Mouse (Mus musculus) kidney, embryonic 15.5 days (tissue): ENCODE results near the gene Tspan9. TPM values are rescaled to one million over a fixed set of nuclear protein-coding genes. Genes with fewer than 3 reads are reported as not detected.
A peak's percentile ranks its signal among the peaks of the same experiment; 100 is the strongest.

Experiments used
- ATAC-seq: fragments of 200-750 bp; cut with Nextera tagmentation; replicated peaks from 2 replicates; pipeline ENCODE4 v1.8.0; 2017; ENCODE audit warnings: moderate TSS enrichment; ENCODE audit not compliant: low FRiP score
- H3K27ac ChIP-seq: fragments of 300-500 bp; sonication (generic); 2 replicates; pipeline ENCODE4 v1.5.1; 2015; ENCODE audit warnings: mild to moderate bottlenecking, inconsistent platforms
- H3K27me3 ChIP-seq: fragments of 300-500 bp; sonication (generic); 2 replicates; pipeline ENCODE4 v1.6.1; 2015; ENCODE audit warnings: inconsistent platforms
- H3K36me3 ChIP-seq: fragments of 300-500 bp; sonication (generic); 2 replicates; pipeline ENCODE4 v1.6.1; 2015; ENCODE audit warnings: inconsistent platforms
- H3K4me1 ChIP-seq: fragments of 300-500 bp; sonication (generic); 2 replicates; pipeline ENCODE4 v1.6.1; 2015; ENCODE audit warnings: inconsistent platforms
- H3K4me2 ChIP-seq: fragments of 300-500 bp; sonication (generic); 2 replicates; pipeline ENCODE4 v1.6.1; 2015; ENCODE audit warnings: moderate library complexity, mild to moderate bottlenecking, inconsistent platforms
- H3K4me3 ChIP-seq: fragments of 300-500 bp; sonication (generic); replicated peaks from 2 replicates; pipeline ENCODE4 v1.5.1; 2015; ENCODE audit warnings: mild to moderate bottlenecking, inconsistent platforms
- H3K9ac ChIP-seq: fragments of 300-500 bp; sonication (generic); 2 replicates; pipeline ENCODE4 v1.6.1; 2015; ENCODE audit warnings: mild to moderate bottlenecking, inconsistent platforms
- H3K9me3 ChIP-seq: fragments of 300-500 bp; sonication (generic); replicated peaks from 2 replicates; pipeline ENCODE4 v1.6.1; 2016; ENCODE audit warnings: inconsistent platforms
- WGBS: fragments of 180-500 bp; shearing (Covaris S2); methylation state at CpG from one replicate; pipeline ENCODE4 v1.1.7; 2015; ENCODE audit warnings: mixed read lengths; 5-methylcytosine and 5-hydroxymethylcytosine counted together
- polyA plus RNA-seq: library from polyadenylated mRNA; unstranded; fragments of >200 nt; fragmentation: Nextera tagmentation; extraction: Ambion mirVana; gene quantifications from 2 replicates; pipeline ENCODE4 v1.2.1, GENCODE M21; 2015

Tspan9 gene
- polyA plus RNA-seq, 1 experiment from 2014 or later: 121 TPM

- Histone ChIP-seq H3K4me1 (peaks cover 59% of the 10 kb centered on the region), H3K9me3 (no peaks in the 10 kb centered on the region)
- WGBS: 83% methylated on average over 6 of the region's 6 CpGs
Observed at GRCm38 (mm10) chr6:127976695-127977094, 166.7 kb downstream of the Tspan9 start.

GRCm38 (mm10) chr6:127974000-127974399 is 169.4 kb downstream of the Tspan9 start:
- H3K9ac ChIP-seq: no peak overlapping the region
- ATAC-seq: peak; percentile 66
- 0 out of 2 replicates have a peak overlapping the region, but pooled peaks have one; percentile 14 for H3K27ac ChIP-seq
- WGBS: 15% methylated on average over 9 of the region's 9 CpGs
- no peaks in the 10 kb centered on the region for H3K27me3 ChIP-seq
- H3K9me3 ChIP-seq: no peaks in the 10 kb centered on the region
- peaks cover 32% of the 10 kb centered on the region for H3K4me1 ChIP-seq
- no peaks in the 10 kb centered on the region for H3K36me3 ChIP-seq
- no peak overlapping the region for H3K4me2 ChIP-seq
- no peak overlapping the region for H3K4me3 ChIP-seq

More at GRCm38 (mm10) chr6:127976695-127977094, 166.7 kb downstream of the Tspan9 start:
- H3K9ac ChIP-seq: no peak overlapping the region
- ATAC-seq: no peak
- no peak overlapping the region for H3K4me3 ChIP-seq
- H3K27me3 ChIP-seq: no peaks in the 10 kb centered on the region
- no peak overlapping the region for H3K4me2 ChIP-seq
- H3K27ac ChIP-seq: no peak overlapping the region
- H3K36me3 ChIP-seq: no peaks in the 10 kb centered on the region

GRCm38 (mm10) chr6:127973553-127973952 is 169.8 kb downstream of the Tspan9 start:
- Histone ChIP-seq H3K27ac (0 out of 2 replicates have a peak overlapping the region, but pooled peaks have one; percentile 14), H3K4me2 (no peak overlapping the region)

GRCm38 (mm10) chr6:127971931-127972330 is 171.5 kb downstream of the Tspan9 start:
- WGBS: 67% methylated on average over 5 of the region's 5 CpGs
- H3K4me1 ChIP-seq: peaks cover 36% of the 10 kb centered on the region
- H3K9me3 ChIP-seq: no peaks in the 10 kb centered on the region
- ATAC-seq: no peak
- H3K9ac ChIP-seq: no peak overlapping the region
- no peak overlapping the region for H3K4me2 ChIP-seq
- H3K27ac ChIP-seq: no peak overlapping the region
- H3K27me3 ChIP-seq: no peaks in the 10 kb centered on the region
- H3K4me3 ChIP-seq: no peak overlapping the region
- peaks cover under 1% of the 10 kb centered on the region; the same call in 1 of the 2 replicates for H3K36me3 ChIP-seq

More at GRCm38 (mm10) chr6:127973553-127973952, 169.8 kb downstream of the Tspan9 start:
- 0 out of 2 replicates have a peak, but pooled peaks have one; percentile 4 for ATAC-seq
- no peaks in the 10 kb centered on the region for H3K27me3 ChIP-seq
- no peak overlapping the region for H3K4me3 ChIP-seq
- no peaks in the 10 kb centered on the region for H3K9me3 ChIP-seq
- no peaks in the 10 kb centered on the region for H3K36me3 ChIP-seq
- 53% methylated on average over 6 of the region's 6 CpGs for WGBS
- H3K9ac ChIP-seq: no peak overlapping the region
- H3K4me1 ChIP-seq: peaks cover 28% of the 10 kb centered on the region

- ATAC-seq: no peak
- 51% methylated on average over 5 of the region's 5 CpGs for WGBS
- H3K36me3 ChIP-seq: peaks cover 11% of the 10 kb centered on the region
- no peaks in the 10 kb centered on the region for H3K27me3 ChIP-seq
- H3K4me2 ChIP-seq: no peak overlapping the region
- H3K9me3 ChIP-seq: no peaks in the 10 kb centered on the region
- H3K4me3 ChIP-seq: no peak overlapping the region
- H3K27ac ChIP-seq: no peak overlapping the region
- peaks cover 37% of the 10 kb centered on the region for H3K4me1 ChIP-seq
- H3K9ac ChIP-seq: no peak overlapping the region
Observed at GRCm38 (mm10) chr6:127970848-127971247, 172.5 kb downstream of the Tspan9 start.

GRCm38 (mm10) chr6:127970120-127970519 is 173.3 kb downstream of the Tspan9 start:
- H3K9ac ChIP-seq: no peak overlapping the region
- H3K27ac ChIP-seq: no peak overlapping the region
- ATAC-seq: no peak
- H3K9me3 ChIP-seq: no peaks in the 10 kb centered on the region
- H3K4me2 ChIP-seq: no peak overlapping the region
- 6% methylated on average over 7 of the region's 7 CpGs for WGBS
- no peak overlapping the region for H3K4me3 ChIP-seq
- H3K4me1 ChIP-seq: peaks cover 33% of the 10 kb centered on the region
- no peaks in the 10 kb centered on the region for H3K27me3 ChIP-seq
- H3K36me3 ChIP-seq: peaks cover 18% of the 10 kb centered on the region

- H3K9ac ChIP-seq: no peak overlapping the region
- peaks cover 29% of the 10 kb centered on the region for H3K4me1 ChIP-seq
- no peak overlapping the region for H3K4me2 ChIP-seq
- no peak for ATAC-seq
- H3K4me3 ChIP-seq: no peak overlapping the region
- peaks cover 22% of the 10 kb centered on the region for H3K36me3 ChIP-seq
- no peaks in the 10 kb centered on the region for H3K9me3 ChIP-seq
- WGBS: 74% methylated on average over 7 of the region's 7 CpGs
- no peak overlapping the region for H3K27ac ChIP-seq
- no peaks in the 10 kb centered on the region for H3K27me3 ChIP-seq
Observed at GRCm38 (mm10) chr6:127969709-127970108, 173.7 kb downstream of the Tspan9 start.

GRCm38 (mm10) chr6:127965497-127965896 is 177.9 kb downstream of the Tspan9 start:
- Histone ChIP-seq H3K36me3 (peaks cover 51% of the 10 kb centered on the region), H3K4me3 (no peak overlapping the region), H3K27ac (no peak overlapping the region), H3K4me2 (no peak overlapping the region), H3K27me3 (no peaks in the 10 kb centered on the region), H3K4me1 (peaks cover 13% of the 10 kb centered on the region), H3K9me3 (no peaks in the 10 kb centered on the region), H3K9ac (no peak overlapping the region)
- 53% methylated on average over 8 of the region's 8 CpGs for WGBS
- no peak for ATAC-seq

GRCm38 (mm10) chr6:127960203-127960602 is 183.2 kb downstream of the Tspan9 start:
- Histone ChIP-seq H3K27ac (no peak overlapping the region), H3K27me3 (no peaks in the 10 kb centered on the region), H3K36me3 (peaks cover 33% of the 10 kb centered on the region), H3K4me2 (no peak overlapping the region), H3K4me1 (no peaks in the 10 kb centered on the region), H3K9ac (no peak overlapping the region), H3K9me3 (no peaks in the 10 kb centered on the region), H3K4me3 (no peak overlapping the region)
- 85% methylated on average over 1 of the region's 1 CpGs for WGBS
- ATAC-seq: no peak

- no peaks in the 10 kb centered on the region for H3K9me3 ChIP-seq
- H3K4me3 ChIP-seq: no peak overlapping the region
- H3K4me1 ChIP-seq: no peaks in the 10 kb centered on the region
- WGBS: 79% methylated on average over 5 of the region's 5 CpGs
- no peaks in the 10 kb centered on the region for H3K27me3 ChIP-seq
- no peak overlapping the region for H3K9ac ChIP-seq
- no peak overlapping the region for H3K4me2 ChIP-seq
- ATAC-seq: no peak
- no peaks in the 10 kb centered on the region for H3K36me3 ChIP-seq
- H3K27ac ChIP-seq: no peak overlapping the region
Observed at GRCm38 (mm10) chr6:127956172-127956571, 187.2 kb downstream of the Tspan9 start.

- no peak overlapping the region for H3K9ac ChIP-seq
- H3K4me3 ChIP-seq: no peak overlapping the region
- no peak for ATAC-seq
- H3K27ac ChIP-seq: no peak overlapping the region
- no peaks in the 10 kb centered on the region for H3K36me3 ChIP-seq
- H3K27me3 ChIP-seq: no peaks in the 10 kb centered on the region
- no peaks in the 10 kb centered on the region for H3K4me1 ChIP-seq
- 85% methylated on average over 4 of the region's 4 CpGs for WGBS
- H3K9me3 ChIP-seq: no peaks in the 10 kb centered on the region
- no peak overlapping the region for H3K4me2 ChIP-seq
Observed at GRCm38 (mm10) chr6:127953071-127953470, 190.3 kb downstream of the Tspan9 start.

- ATAC-seq: no peak
- H3K36me3 ChIP-seq: no peaks in the 10 kb centered on the region
- no peak overlapping the region for H3K9ac ChIP-seq
- H3K27me3 ChIP-seq: no peaks in the 10 kb centered on the region
- H3K4me1 ChIP-seq: no peaks in the 10 kb centered on the region
- H3K27ac ChIP-seq: no peak overlapping the region
- no peak overlapping the region for H3K4me2 ChIP-seq
- no peaks in the 10 kb centered on the region for H3K9me3 ChIP-seq
- WGBS: 92% methylated on average over 7 of the region's 7 CpGs
- no peak overlapping the region for H3K4me3 ChIP-seq
Observed at GRCm38 (mm10) chr6:127949885-127950284, 193.5 kb downstream of the Tspan9 start.

GRCm38 (mm10) chr6:127948656-127949055 is 194.7 kb downstream of the Tspan9 start:
- Histone ChIP-seq H3K4me3 (no peak overlapping the region), H3K36me3 (no peaks in the 10 kb centered on the region), H3K27me3 (no peaks in the 10 kb centered on the region), H3K9me3 (no peaks in the 10 kb centered on the region), H3K27ac (no peak overlapping the region), H3K4me1 (no peaks in the 10 kb centered on the region), H3K9ac (no peak overlapping the region), H3K4me2 (no peak overlapping the region)
- ATAC-seq: no peak
- 92% methylated on average over 9 of the region's 9 CpGs for WGBS
